Mouse (Mus musculus): ENCODE data around the gene Ap2b1.

The Ap2b1 gene

GRCm38 (mm10) chr11:83397626-83398025, 98.8 kb downstream of the Ap2b1 start:
- DNase-seq (ENCODE audit: low spot score): no peak

GRCm38 (mm10) chr11:83398724-83399123, 99.9 kb downstream of the Ap2b1 start:
- DNase-seq (ENCODE audit: low spot score): no peak

- no peak for DNase-seq (ENCODE audit: low spot score)
Observed at GRCm38 (mm10) chr11:83403787-83404186, 105.0 kb downstream of the Ap2b1 start.

- DNase-seq (ENCODE audit: low spot score): no peak
Observed at GRCm38 (mm10) chr11:83406391-83406790, 107.6 kb downstream of the Ap2b1 start.

- DNase-seq (ENCODE audit: low spot score): no peak
Observed at GRCm38 (mm10) chr11:83408242-83408641, 109.4 kb downstream of the Ap2b1 start.

GRCm38 (mm10) chr11:83409087-83409754, 110.4 kb downstream of the Ap2b1 start, which contains the start of gene Rasl10b:
Gene Rasl10b, plus strand, starts transcription at chr11:83409137.
- no peak for DNase-seq (ENCODE audit: low spot score)

GRCm38 (mm10) chr11:83409792-83410291, 111.0 kb downstream of the Ap2b1 start:
- no peak for DNase-seq (ENCODE audit: low spot score)

GRCm38 (mm10) chr11:83410510-83410909, 111.7 kb downstream of the Ap2b1 start:
- no peak for DNase-seq (ENCODE audit: low spot score)

- DNase-seq (ENCODE audit: low spot score): peak; percentile 24
Observed at GRCm38 (mm10) chr11:83417080-83417479, 118.3 kb downstream of the Ap2b1 start.

- DNase-seq (ENCODE audit: low spot score): no peak
Observed at GRCm38 (mm10) chr11:83417708-83418107, 118.9 kb downstream of the Ap2b1 start.

GRCm38 (mm10) chr11:83418566-83418965, 119.7 kb downstream of the Ap2b1 start:
- no peak for DNase-seq (ENCODE audit: low spot score)

- no peak for DNase-seq (ENCODE audit: low spot score)
Observed at GRCm38 (mm10) chr11:83420338-83420737, 121.5 kb downstream of the Ap2b1 start.

- DNase-seq (ENCODE audit: low spot score): peak; percentile 62
Observed at GRCm38 (mm10) chr11:83421305-83421704, 122.5 kb downstream of the Ap2b1 start.

- DNase-seq (ENCODE audit: low spot score): no peak
Observed at GRCm38 (mm10) chr11:83424681-83425080, 125.9 kb downstream of the Ap2b1 start.

- DNase-seq (ENCODE audit: low spot score): no peak
Observed at GRCm38 (mm10) chr11:83426964-83427363, 128.1 kb downstream of the Ap2b1 start.

- no peak for DNase-seq (ENCODE audit: low spot score)
Observed at GRCm38 (mm10) chr11:83429355-83429754, 130.5 kb downstream of the Ap2b1 start, which contains the start of gene Gas2l2. Gene Gas2l2, minus strand, starts transcription at chr11:83429455.

GRCm38 (mm10) chr11:83432533-83432932, 133.7 kb downstream of the Ap2b1 start:
- no peak for DNase-seq (ENCODE audit: low spot score)

GRCm38 (mm10) chr11:83437377-83437776, 138.6 kb downstream of the Ap2b1 start, which contains the start of gene 1700020L24Rik:
Gene 1700020L24Rik, plus strand, starts transcription at chr11:83437677.
- no peak for DNase-seq (ENCODE audit: low spot score)

GRCm38 (mm10) chr11:83439426-83440060, 140.7 kb downstream of the Ap2b1 start:
- DNase-seq (ENCODE audit: low spot score): no peak

- peak; percentile 68 for DNase-seq (ENCODE audit: low spot score)
Observed at GRCm38 (mm10) chr11:83440081-83441064, 141.5 kb downstream of the Ap2b1 start.

GRCm38 (mm10) chr11:83441235-83441634, 142.4 kb downstream of the Ap2b1 start:
- no peak for DNase-seq (ENCODE audit: low spot score)
